Mouse (Mus musculus): Measurements from ENCODE around the gene Gtf2i. TPM values are rescaled to one million over a fixed set of nuclear protein-coding genes. Genes with fewer than 3 reads are reported as not detected.

Gene Gtf2i
- total and polyA plus RNA-seq, 3 experiments, result 67.8 to 210 (median 187) TPM

- intact Hi-C loops (cut with DNase I), result no loop called here
- TF ChIP-seq POLR2A (IDR thresholded peaks at IDR 0.05; ENCODE audit: insufficient read depth, low read depth, low read length) (no peak), CTCF (IDR thresholded peaks at IDR 0.05) (no peak), EP300 (IDR thresholded peaks at IDR 0.05; ENCODE audit: insufficient read depth, low read depth, low read length) (no peak)
- WGBS, result 73% methylated on average over 6 of the region's 6 CpGs
- Histone ChIP-seq H3K4me3 (no peak overlapping the region), H3K79me2 (replicated peaks; ENCODE audit: control insufficient read depth, insufficient read depth, low read length) (no peaks in the 10 kb centered on the region), H3K9ac (ENCODE audit: low read depth, low read length) (no peak overlapping the region), H3K27ac (no peak overlapping the region), H3K36me3 (ENCODE audit: control insufficient read depth, insufficient read depth, low read length) (no peaks in the 10 kb centered on the region), H3K4me1 (ENCODE audit: control insufficient read depth, insufficient read depth, low read length) (peaks cover 9% of the 10 kb centered on the region), H3K27me3 (ENCODE audit: control insufficient read depth, insufficient read depth, low read length) (no peaks in the 10 kb centered on the region)
- peak in 1 of 2 experiments; percentile 52 for DNase-seq
Measured at GRCm38 (mm10) chr5:134236796-134237195, 77.8 kb downstream of the Gtf2i start.

GRCm38 (mm10) chr5:134236241-134236640 is 78.3 kb downstream of the Gtf2i start:
- intact Hi-C loops (cut with DNase I), result no loop called here
- Histone ChIP-seq H3K9ac (ENCODE audit: low read depth, low read length) (no peak overlapping the region), H3K36me3 (ENCODE audit: control insufficient read depth, insufficient read depth, low read length) (no peaks in the 10 kb centered on the region), H3K4me1 (ENCODE audit: control insufficient read depth, insufficient read depth, low read length) (peaks cover 11% of the 10 kb centered on the region), H3K4me3 (no peak overlapping the region), H3K27ac (no peak overlapping the region), H3K27me3 (ENCODE audit: control insufficient read depth, insufficient read depth, low read length) (no peaks in the 10 kb centered on the region), H3K79me2 (replicated peaks; ENCODE audit: control insufficient read depth, insufficient read depth, low read length) (no peaks in the 10 kb centered on the region)
- TF ChIP-seq EP300 (IDR thresholded peaks at IDR 0.05; ENCODE audit: insufficient read depth, low read depth, low read length) (no peak), POLR2A (IDR thresholded peaks at IDR 0.05; ENCODE audit: insufficient read depth, low read depth, low read length) (no peak), CTCF (IDR thresholded peaks at IDR 0.05) (no peak)
- 69% methylated on average over 3 of the region's 3 CpGs for WGBS
- no peak for DNase-seq

GRCm38 (mm10) chr5:134235111-134235510 is 79.4 kb downstream of the Gtf2i start:
- H3K27ac ChIP-seq, result no peak overlapping the region
- no peak for DNase-seq
- H3K9ac ChIP-seq (ENCODE audit: low read depth, low read length), result no peak overlapping the region
- H3K36me3 ChIP-seq (ENCODE audit: control insufficient read depth, insufficient read depth, low read length), result no peaks in the 10 kb centered on the region
- TF ChIP-seq POLR2A (IDR thresholded peaks at IDR 0.05; ENCODE audit: insufficient read depth, low read depth, low read length) (no peak), EP300 (IDR thresholded peaks at IDR 0.05; ENCODE audit: insufficient read depth, low read depth, low read length) (no peak), CTCF (IDR thresholded peaks at IDR 0.05) (no peak)
- peaks cover 13% of the 10 kb centered on the region for H3K4me1 ChIP-seq (ENCODE audit: control insufficient read depth, insufficient read depth, low read length)
- H3K4me3 ChIP-seq, result no peak overlapping the region
- no peaks in the 10 kb centered on the region for H3K79me2 ChIP-seq (replicated peaks; ENCODE audit: control insufficient read depth, insufficient read depth, low read length)
- intact Hi-C loops (cut with DNase I), result no loop called here
- 19% methylated on average over 6 of the region's 6 CpGs for WGBS
- no peaks in the 10 kb centered on the region for H3K27me3 ChIP-seq (ENCODE audit: control insufficient read depth, insufficient read depth, low read length)

GRCm38 (mm10) chr5:134234205-134234604 is 80.4 kb downstream of the Gtf2i start:
- Histone ChIP-seq H3K79me2 (replicated peaks; ENCODE audit: control insufficient read depth, insufficient read depth, low read length) (no peaks in the 10 kb centered on the region), H3K9ac (ENCODE audit: low read depth, low read length) (no peak overlapping the region), H3K27me3 (ENCODE audit: control insufficient read depth, insufficient read depth, low read length) (no peaks in the 10 kb centered on the region), H3K27ac (no peak overlapping the region), H3K4me1 (ENCODE audit: control insufficient read depth, insufficient read depth, low read length) (peaks cover 13% of the 10 kb centered on the region), H3K36me3 (ENCODE audit: control insufficient read depth, insufficient read depth, low read length) (no peaks in the 10 kb centered on the region), H3K4me3 (no peak overlapping the region)
- TF ChIP-seq CTCF (IDR thresholded peaks at IDR 0.05) (no peak), POLR2A (IDR thresholded peaks at IDR 0.05; ENCODE audit: insufficient read depth, low read depth, low read length) (no peak), EP300 (IDR thresholded peaks at IDR 0.05; ENCODE audit: insufficient read depth, low read depth, low read length) (no peak)
- intact Hi-C loops (cut with DNase I), result loop anchor here (5.0 kb wide), 1 partner anchor 52 kb away; the partner anchor contains the start of gene Gtf2ird2
- 53% methylated on average over 2 of the region's 2 CpGs for WGBS
- DNase-seq, result no peak

- Histone ChIP-seq H3K27me3 (ENCODE audit: control insufficient read depth, insufficient read depth, low read length) (no peaks in the 10 kb centered on the region), H3K79me2 (replicated peaks; ENCODE audit: control insufficient read depth, insufficient read depth, low read length) (no peaks in the 10 kb centered on the region), H3K9ac (ENCODE audit: low read depth, low read length) (no peak overlapping the region), H3K27ac (no peak overlapping the region), H3K4me3 (no peak overlapping the region), H3K4me1 (ENCODE audit: control insufficient read depth, insufficient read depth, low read length) (peaks cover 13% of the 10 kb centered on the region), H3K36me3 (ENCODE audit: control insufficient read depth, insufficient read depth, low read length) (no peaks in the 10 kb centered on the region)
- 37% methylated on average over 7 of the region's 7 CpGs for WGBS
- intact Hi-C loops (cut with DNase I), result loop anchor here (5.0 kb wide), 1 partner anchor 51 kb away; the partner anchor contains the start of gene Gtf2ird2
- no peak for TF ChIP-seq EP300 (IDR thresholded peaks at IDR 0.05; ENCODE audit: insufficient read depth, low read depth, low read length)
- TF ChIP-seq POLR2A (IDR thresholded peaks at IDR 0.05; ENCODE audit: insufficient read depth, low read depth, low read length), result no peak
- DNase-seq, result no peak
Measured at GRCm38 (mm10) chr5:134233244-134233651, 81.3 kb downstream of the Gtf2i start.

GRCm38 (mm10) chr5:134232568-134232967 is 82.0 kb downstream of the Gtf2i start:
- Histone ChIP-seq H3K36me3 (ENCODE audit: control insufficient read depth, insufficient read depth, low read length) (no peaks in the 10 kb centered on the region), H3K4me3 (no peak overlapping the region), H3K9ac (ENCODE audit: low read depth, low read length) (no peak overlapping the region), H3K79me2 (replicated peaks; ENCODE audit: control insufficient read depth, insufficient read depth, low read length) (no peaks in the 10 kb centered on the region), H3K27ac (peak overlapping the region; percentile 42; the same call in 1 of the 2 replicates), H3K4me1 (ENCODE audit: control insufficient read depth, insufficient read depth, low read length) (peaks cover 13% of the 10 kb centered on the region), H3K27me3 (ENCODE audit: control insufficient read depth, insufficient read depth, low read length) (no peaks in the 10 kb centered on the region)
- WGBS, result 33% methylated on average over 7 of the region's 7 CpGs
- TF ChIP-seq POLR2A (IDR thresholded peaks at IDR 0.05; ENCODE audit: insufficient read depth, low read depth, low read length) (no peak), CTCF (IDR thresholded peaks at IDR 0.05) (no peak), EP300 (IDR thresholded peaks at IDR 0.05; ENCODE audit: insufficient read depth, low read depth, low read length) (peak; percentile 57; the same call in 1 of the 2 replicates)
- peak; percentile 61 to 73 for DNase-seq
- intact Hi-C loops (cut with DNase I), result loop anchor here (5.0 kb wide), 1 partner anchor 50 kb away; the partner anchor contains the start of gene Gtf2ird2

Measured in heart, adult 2 months (tissue).